Mouse (Mus musculus) spleen, postnatal 4 days (tissue): ENCODE measurements at regions not wholly inside any gene's neighbourhood (a gene's known extent, or its start where the extent isn't known, plus 50 kb on each side); places are given as distances from the start of the nearest gene placed in this dataset.

ENCODE experiments used
- DNase-seq, 2 experiments: peaks; one replicate each; pipeline ENCODE4 v3.0.0; 2022; ENCODE audit warnings: low spot score in 2 of 2

GRCm38 (mm10) chr10:30952410-30952809, 109.8 kb upstream of the Hey2 start:
- no peak for DNase-seq

GRCm38 (mm10) chr10:30946601-30947000, 104.0 kb upstream of the Hey2 start:
- no peak for DNase-seq

GRCm38 (mm10) chr10:30918322-30918988, 75.9 kb upstream of the Hey2 start:
- DNase-seq, result no peak

- DNase-seq, result no peak
Observed at GRCm38 (mm10) chr10:30893771-30894170, 51.2 kb upstream of the Hey2 start.
